Mouse (Mus musculus) hindbrain, embryonic 16.5 days (tissue): ENCODE results near the gene Snx10. TPM values are rescaled to one million over a fixed set of nuclear protein-coding genes. Genes with fewer than 3 reads are reported as not detected.

ENCODE experiments used
- ATAC-seq: fragments of 200-750 bp; cut with Nextera tagmentation; 2 replicates; pipeline ENCODE4 v1.8.0; 2017; ENCODE audit warnings: moderate TSS enrichment, moderate library complexity
- H3K27ac ChIP-seq: fragments of 300-500 bp; sonication (generic); 2 replicates; pipeline ENCODE4 v1.5.1; 2014; ENCODE audit warnings: low read depth, mild to moderate bottlenecking, control low read depth, low read length, moderate library complexity
- H3K27me3 ChIP-seq: fragments of 300-500 bp; sonication (generic); replicated peaks from 2 replicates; pipeline ENCODE4 v1.6.1; 2014; ENCODE audit warnings: low read length; ENCODE audit not compliant: control insufficient read depth, insufficient read depth
- H3K36me3 ChIP-seq: fragments of 300-500 bp; sonication (generic); 2 replicates; pipeline ENCODE4 v1.6.1; 2014; ENCODE audit warnings: mild to moderate bottlenecking, low read length, moderate library complexity, mixed read lengths; ENCODE audit not compliant: control insufficient read depth, insufficient read depth
- H3K4me1 ChIP-seq: fragments of 300-500 bp; sonication (generic); 2 replicates; pipeline ENCODE4 v1.6.1; 2014; ENCODE audit warnings: low read depth, low read length; ENCODE audit not compliant: control insufficient read depth, insufficient read depth
- H3K4me2 ChIP-seq: fragments of 300-500 bp; sonication (generic); 2 replicates; pipeline ENCODE4 v1.6.1; 2014; ENCODE audit warnings: mild to moderate bottlenecking, low read length, control low read depth, moderate library complexity
- H3K4me3 ChIP-seq: fragments of 300-500 bp; sonication (generic); 2 replicates; pipeline ENCODE4 v1.5.1; 2014; ENCODE audit warnings: mild to moderate bottlenecking, low read length, control low read depth, moderate library complexity
- H3K9ac ChIP-seq: fragments of 300-500 bp; sonication (generic); 2 replicates; pipeline ENCODE4 v1.6.1; 2014; ENCODE audit warnings: low read depth, mild to moderate bottlenecking, control low read depth, low read length, moderate library complexity
- H3K9me3 ChIP-seq: fragments of 300-500 bp; sonication (generic); 2 replicates; pipeline ENCODE4 v1.6.1; 2014; ENCODE audit warnings: mild to moderate bottlenecking, low read length, moderate library complexity; ENCODE audit not compliant: control insufficient read depth
- WGBS: fragments of 180-500 bp; shearing (Covaris S2); extraction: QIAGEN DNeasy Blood & Tissue Kit; methylation state at CpG from one replicate; pipeline ENCODE4 v1.1.7; 2014; 5-methylcytosine and 5-hydroxymethylcytosine counted together
- microRNA-seq: library from miRNA; unstranded; fragments of <30 nt; microRNA quantifications from one replicate; pipeline ENCODE4, GENCODE M21; 2017
- polyA plus RNA-seq: library from polyadenylated mRNA; unstranded; fragments of >200 nt; fragmentation: Nextera tagmentation; extraction: Ambion mirVana; gene quantifications from 2 replicates; pipeline ENCODE4 v1.2.1, GENCODE M21; 2015

The Snx10 gene
- polyA plus RNA-seq, 1 experiment from 2014 or later, result 76.2 TPM

GRCm38 (mm10) chr6:51636019-51636568 lies 112.4 kb downstream of the Snx10 start:
- H3K27ac ChIP-seq, result no peak overlapping the region
- no peaks in the 10 kb centered on the region for H3K27me3 ChIP-seq
- H3K4me1 ChIP-seq, result no peaks in the 10 kb centered on the region
- no peak overlapping the region for H3K4me3 ChIP-seq
- WGBS, result 60% methylated on average over 11 of the region's 11 CpGs
- no peak overlapping the region for H3K4me2 ChIP-seq
- no peaks in the 10 kb centered on the region for H3K36me3 ChIP-seq
- H3K9ac ChIP-seq, result no peak overlapping the region
- no peak for ATAC-seq
- no peaks in the 10 kb centered on the region for H3K9me3 ChIP-seq

Small RNA genes within 50 kb of the gene (microRNA-seq; reads per million reads assigned to microRNA genes)
- gene Gm22914, result not detected

Other genes starting within 250 kb of the Snx10 start
- gene Nfe2l3, start 91.2 kb upstream of the Snx10 start, polyA plus RNA-seq, result 6.0 and 6.6 TPM in 2 replicates
- gene Hnrnpa2b1, start 54.0 kb upstream of the Snx10 start, polyA plus RNA-seq, result 1,209 and 1,220 TPM in 2 replicates
- 309 and 335 TPM in 2 replicates for gene Cbx3, start 53.5 kb upstream of the Snx10 start, polyA plus RNA-seq